Mouse (Mus musculus) liver, embryonic 13.5 days (tissue): ENCODE data around the gene Drosha. TPM values are rescaled to one million over a fixed set of nuclear protein-coding genes. Genes with fewer than 3 reads are reported as not detected.
A peak's percentile ranks its signal among the peaks of the same experiment; 100 is the strongest.
"Not testable (repeated sequence)": the region's sequence is repeated elsewhere in the genome, so short reads cannot be mapped to it uniquely, and the experiment has no call there.

Experiments used
- ATAC-seq: fragments of 200-750 bp; cut with Nextera tagmentation; 2 replicates; pipeline ENCODE4 v1.8.0; 2017; ENCODE audit warnings: low read depth, mild to moderate bottlenecking, moderate number of reproducible peaks, moderate library complexity
- DNase-seq: peaks from one replicate; pipeline ENCODE4 v3.0.0; 2022
- H3K27ac ChIP-seq: fragments of 300-500 bp; sonication (generic); 2 replicates; pipeline ENCODE4 v1.5.1; 2015; ENCODE audit warnings: moderate library complexity, mild to moderate bottlenecking, inconsistent platforms
- H3K27me3 ChIP-seq: fragments of 300-500 bp; sonication (generic); 2 replicates; pipeline ENCODE4 v1.6.1; 2015; ENCODE audit warnings: mild to moderate bottlenecking, inconsistent platforms
- H3K36me3 ChIP-seq: fragments of 300-500 bp; sonication (generic); 2 replicates; pipeline ENCODE4 v1.6.1; 2015; ENCODE audit warnings: mild to moderate bottlenecking, inconsistent platforms
- H3K4me1 ChIP-seq: fragments of 300-500 bp; sonication (generic); replicated peaks from 2 replicates; pipeline ENCODE4 v1.6.1; 2015; ENCODE audit warnings: inconsistent platforms
- H3K4me2 ChIP-seq: fragments of 300-500 bp; sonication (generic); 2 replicates; pipeline ENCODE4 v1.6.1; 2015; ENCODE audit warnings: inconsistent platforms, mild to moderate bottlenecking, moderate library complexity
- H3K4me3 ChIP-seq: fragments of 300-500 bp; sonication (generic); replicated peaks from 2 replicates; pipeline ENCODE4 v1.5.1; 2015; ENCODE audit warnings: mild to moderate bottlenecking, inconsistent platforms
- H3K9ac ChIP-seq: fragments of 300-500 bp; sonication (generic); 2 replicates; pipeline ENCODE4 v1.6.1; 2015; ENCODE audit warnings: mild to moderate bottlenecking, inconsistent platforms
- H3K9me3 ChIP-seq: fragments of 300-500 bp; sonication (generic); replicated peaks from 2 replicates; pipeline ENCODE4 v1.6.1; 2016; ENCODE audit warnings: inconsistent platforms
- WGBS: fragments of 180-500 bp; shearing (Covaris S2); methylation state at CpG from one replicate; pipeline ENCODE4 v1.1.7; 2015; ENCODE audit not compliant: insufficient replicate concordance; 5-methylcytosine and 5-hydroxymethylcytosine counted together
- polyA plus RNA-seq: library from polyadenylated mRNA; unstranded; fragments of >200 nt; fragmentation: Nextera tagmentation; extraction: Ambion mirVana; gene quantifications from 2 replicates; pipeline ENCODE4 v1.2.1, GENCODE M21; 2015

The Drosha gene
- polyA plus RNA-seq, 1 experiment from 2014 or later, result 14.3 TPM

DNA sequence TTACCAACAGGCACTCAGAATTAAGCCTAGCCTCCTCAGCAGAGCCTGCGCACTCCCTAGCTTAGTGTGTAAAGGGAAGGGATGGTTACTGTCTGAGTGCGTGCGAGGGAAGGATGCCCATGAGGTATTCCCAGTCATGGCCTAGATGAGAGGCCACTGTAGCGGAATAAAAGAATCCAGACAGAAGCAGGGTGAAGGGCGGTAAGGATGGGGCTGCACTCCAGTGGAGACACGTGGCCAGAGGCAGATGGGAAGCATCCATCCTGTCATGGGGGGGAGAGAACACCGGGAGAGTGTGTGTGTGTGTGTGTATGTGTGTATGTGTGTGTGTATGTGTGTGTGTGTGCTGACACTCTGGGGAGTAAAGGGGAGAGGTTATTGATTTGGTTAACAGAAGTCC, 86.5 kb downstream of the Drosha start:
- no peaks in the 10 kb centered on the region for H3K9me3 ChIP-seq
- DNase-seq (no peak), ATAC-seq (no peak)
- peaks cover 51% of the 10 kb centered on the region for H3K36me3 ChIP-seq
- no peak overlapping the region for H3K4me3 ChIP-seq
- H3K4me1 ChIP-seq, result peaks cover 12% of the 10 kb centered on the region
- H3K9ac ChIP-seq, result no peak overlapping the region
- no peak overlapping the region for H3K4me2 ChIP-seq
- no peak overlapping the region for H3K27ac ChIP-seq
- no peaks in the 10 kb centered on the region for H3K27me3 ChIP-seq
- WGBS, result 86% methylated on average over 7 of the region's 7 CpGs

DNA sequence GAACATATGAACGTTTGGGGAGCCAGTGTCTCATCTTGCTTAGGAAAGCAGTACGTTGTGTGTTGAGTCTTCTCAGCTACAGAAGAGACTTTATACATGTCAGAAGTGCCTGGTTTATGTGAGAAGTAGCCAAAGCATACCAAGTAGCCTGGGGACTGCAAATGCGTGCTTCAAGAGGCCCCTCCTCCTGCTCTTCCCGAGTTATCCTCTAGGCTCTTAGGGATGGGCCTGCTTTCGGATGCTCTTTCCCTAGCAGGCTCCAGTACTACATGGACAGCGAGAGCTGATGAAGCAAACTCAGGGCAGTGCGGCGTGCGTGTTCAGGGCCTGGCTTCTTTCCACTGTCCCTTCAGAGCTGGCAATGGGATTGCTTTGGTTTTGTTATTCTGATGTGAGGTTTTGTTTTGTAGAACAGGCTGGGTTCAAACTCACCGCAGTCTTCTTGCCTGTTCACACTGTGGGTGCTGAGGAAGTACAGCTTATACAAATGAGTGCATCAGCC, 91.8 kb downstream of the Drosha start:
- Histone ChIP-seq H3K4me3 (no peak overlapping the region), H3K27ac (no peak overlapping the region), H3K9ac (no peak overlapping the region), H3K9me3 (no peaks in the 10 kb centered on the region), H3K27me3 (no peaks in the 10 kb centered on the region), H3K36me3 (peaks cover 67% of the 10 kb centered on the region), H3K4me2 (no peak overlapping the region), H3K4me1 (peaks cover 2% of the 10 kb centered on the region; the same call in 1 of the 2 replicates)
- DNase-seq (no peak), ATAC-seq (no peak)
- WGBS, result 82% methylated on average over 10 of the region's 10 CpGs

DNA sequence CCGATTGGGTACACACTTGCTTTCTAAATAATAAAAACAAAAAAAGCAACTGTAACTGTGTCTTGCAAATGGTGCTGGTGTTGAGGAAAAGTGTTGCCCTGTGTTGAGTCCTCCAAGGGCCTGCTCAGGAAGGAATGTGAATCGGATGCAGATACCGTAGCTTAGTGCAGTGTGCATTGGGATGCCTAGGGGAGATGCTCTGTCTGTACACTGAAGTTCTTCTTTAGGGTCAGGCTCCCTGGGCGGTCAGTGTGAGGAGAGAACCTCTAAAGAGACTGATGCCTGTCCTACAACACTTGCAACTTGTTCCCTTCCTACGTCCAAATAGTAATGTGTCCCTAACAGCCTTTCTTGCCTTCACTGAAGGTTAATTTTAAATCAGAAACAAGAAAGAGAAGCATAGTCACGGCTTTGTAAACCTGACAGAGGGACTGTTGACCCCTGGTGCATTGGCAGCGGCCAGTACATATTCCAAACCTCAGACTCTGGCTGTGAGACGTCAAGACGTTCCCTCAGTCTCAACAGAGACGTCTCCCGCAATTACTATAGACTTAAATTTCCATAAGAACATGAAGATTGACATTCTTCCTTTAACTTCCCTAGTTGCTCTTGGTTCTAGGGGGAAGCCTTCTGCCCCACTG, 94.8 kb downstream of the Drosha start:
- not testable (repeated sequence) for H3K27ac ChIP-seq, H3K27me3 ChIP-seq, DNase-seq, ATAC-seq, H3K9me3 ChIP-seq, H3K9ac ChIP-seq, H3K4me1 ChIP-seq, H3K4me2 ChIP-seq, H3K4me3 ChIP-seq
- H3K36me3 ChIP-seq, result peaks cover 66% of the 10 kb centered on the region
- 86% methylated on average over 11 of the region's 11 CpGs for WGBS

- ATAC-seq (no peak), DNase-seq (no peak)
- Histone ChIP-seq H3K36me3 (peaks cover 69% of the 10 kb centered on the region), H3K4me3 (no peak overlapping the region), H3K9ac (no peak overlapping the region), H3K9me3 (no peaks in the 10 kb centered on the region), H3K4me1 (no peaks in the 10 kb centered on the region), H3K4me2 (no peak overlapping the region), H3K27me3 (no peaks in the 10 kb centered on the region), H3K27ac (no peak overlapping the region)
- WGBS, result 83% methylated on average over 24 of the region's 24 CpGs
Measured at GRCm38 (mm10) chr15:12919967-12920870, 95.6 kb downstream of the Drosha start.

GRCm38 (mm10) chr15:12921901-12922300, 97.3 kb downstream of the Drosha start:
- no peak overlapping the region for H3K4me2 ChIP-seq
- no peaks in the 10 kb centered on the region for H3K4me1 ChIP-seq
- H3K9ac ChIP-seq, result no peak overlapping the region
- DNase-seq (no peak), ATAC-seq (no peak)
- H3K9me3 ChIP-seq, result no peaks in the 10 kb centered on the region
- WGBS, result 80% methylated on average over 6 of the region's 6 CpGs
- H3K27ac ChIP-seq, result no peak overlapping the region
- H3K4me3 ChIP-seq, result no peak overlapping the region
- H3K36me3 ChIP-seq, result peaks cover 70% of the 10 kb centered on the region
- H3K27me3 ChIP-seq, result no peaks in the 10 kb centered on the region

DNA sequence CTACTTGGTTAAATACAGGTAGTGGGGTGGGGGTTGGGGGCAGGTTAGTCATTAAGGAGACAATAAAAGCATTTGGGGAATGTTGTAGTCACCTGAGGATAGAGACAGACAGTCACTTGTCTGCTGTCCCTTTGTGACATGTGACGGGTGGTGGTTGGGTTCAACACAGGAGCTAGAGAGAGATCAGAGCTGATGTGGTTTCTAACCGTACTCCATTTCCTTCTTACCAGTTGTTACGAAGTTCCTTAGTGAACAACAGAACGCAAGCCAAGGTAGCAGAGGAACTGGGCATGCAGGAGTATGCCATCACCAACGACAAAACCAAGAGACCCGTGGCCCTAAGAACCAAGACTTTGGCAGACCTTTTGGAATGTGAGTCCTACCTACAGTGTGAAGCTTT, 99.2 kb downstream of the Drosha start:
- Histone ChIP-seq H3K9ac (no peak overlapping the region), H3K4me2 (no peak overlapping the region), H3K27me3 (no peaks in the 10 kb centered on the region), H3K9me3 (no peaks in the 10 kb centered on the region), H3K4me3 (no peak overlapping the region), H3K4me1 (no peaks in the 10 kb centered on the region), H3K36me3 (peaks cover 67% of the 10 kb centered on the region), H3K27ac (no peak overlapping the region)
- ATAC-seq (no peak), DNase-seq (no peak)
- 68% methylated on average over 6 of the region's 6 CpGs for WGBS

DNA sequence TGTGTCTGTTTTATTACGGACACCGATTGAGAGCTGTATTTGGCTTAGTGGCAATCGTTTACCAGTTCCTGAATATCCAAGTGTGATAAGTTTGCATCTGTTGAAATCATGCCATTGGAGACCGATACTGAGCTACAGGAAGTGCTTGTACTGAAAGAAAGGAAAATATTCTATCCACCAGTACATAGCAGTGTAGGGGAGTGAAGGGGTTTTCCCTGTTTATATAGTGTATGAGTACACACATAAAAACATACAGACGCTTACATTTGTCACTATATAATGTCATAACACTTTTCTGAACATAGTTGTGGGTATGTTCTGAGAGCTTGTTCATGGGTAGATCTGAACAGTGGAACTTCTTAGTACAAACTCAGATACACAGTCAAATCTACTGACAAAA, 106.9 kb downstream of the Drosha start:
- Histone ChIP-seq H3K27ac (no peak overlapping the region), H3K27me3 (no peaks in the 10 kb centered on the region), H3K36me3 (peaks cover 56% of the 10 kb centered on the region), H3K9ac (no peak overlapping the region), H3K4me3 (no peak overlapping the region), H3K4me1 (peaks cover 9% of the 10 kb centered on the region), H3K4me2 (no peak overlapping the region), H3K9me3 (no peaks in the 10 kb centered on the region)
- DNase-seq, result no peak
- 86% methylated on average over 5 of the region's 5 CpGs for WGBS
- no peak for ATAC-seq

DNA sequence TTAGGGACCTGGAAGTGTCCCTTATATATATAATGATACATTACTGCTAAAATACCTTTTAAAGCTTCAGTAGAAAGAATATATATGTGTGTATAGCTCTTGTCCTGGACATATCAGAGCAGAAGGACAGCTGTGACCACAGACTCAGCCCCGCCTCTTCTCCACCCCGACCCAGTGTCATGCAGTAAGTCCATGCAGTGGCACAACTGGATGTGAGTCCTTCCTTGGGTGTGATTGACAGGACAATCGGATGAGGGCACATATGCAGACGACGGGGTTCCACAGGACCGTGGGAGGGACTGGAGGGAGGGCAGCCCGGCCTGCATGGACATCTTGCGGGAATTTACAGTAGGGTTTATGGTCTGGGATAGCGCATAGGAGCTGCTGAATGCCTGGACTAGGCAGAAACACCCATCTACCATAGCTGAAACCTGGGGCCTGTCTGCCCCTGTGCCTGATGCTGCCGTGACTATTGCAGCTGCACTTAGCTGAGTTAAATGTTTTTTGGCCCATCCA, 111.7 kb downstream of the Drosha start:
- no peaks in the 10 kb centered on the region for H3K27me3 ChIP-seq
- H3K9ac ChIP-seq, result no peak overlapping the region
- ATAC-seq (no peak), DNase-seq (no peak)
- H3K4me1 ChIP-seq, result peaks cover 50% of the 10 kb centered on the region
- 81% methylated on average over 10 of the region's 10 CpGs for WGBS
- H3K4me3 ChIP-seq, result no peak overlapping the region
- peak overlapping the region; percentile 56 for H3K4me2 ChIP-seq
- peaks cover 15% of the 10 kb centered on the region for H3K36me3 ChIP-seq
- H3K27ac ChIP-seq, result peak overlapping the region; percentile 83
- no peaks in the 10 kb centered on the region for H3K9me3 ChIP-seq

- H3K9me3 ChIP-seq, H3K9ac ChIP-seq, H3K27me3 ChIP-seq: not testable (repeated sequence)
- DNase-seq (peak; percentile 71), ATAC-seq (peak; percentile 97)
- Histone ChIP-seq H3K4me2 (peak overlapping the region; percentile 56), H3K36me3 (peaks cover 13% of the 10 kb centered on the region), H3K27ac (peak overlapping the region; percentile 83), H3K4me1 (peaks cover 50% of the 10 kb centered on the region), H3K4me3 (peak overlapping the region; percentile 28; the same call in 1 of the 2 replicates)
- WGBS, result 23% methylated on average over 3 of the region's 3 CpGs
Measured at GRCm38 (mm10) chr15:12937326-12937725, 112.7 kb downstream of the Drosha start.

- H3K27me3 ChIP-seq, result no peaks in the 10 kb centered on the region
- H3K4me3 ChIP-seq, result no peak overlapping the region
- H3K9ac ChIP-seq, result no peak overlapping the region
- ATAC-seq (no peak), DNase-seq (no peak)
- WGBS, result 83% methylated on average over 9 of the region's 9 CpGs
- no peak overlapping the region for H3K4me2 ChIP-seq
- no peaks in the 10 kb centered on the region for H3K9me3 ChIP-seq
- H3K27ac ChIP-seq, result no peak overlapping the region
- H3K4me1 ChIP-seq, result peaks cover 44% of the 10 kb centered on the region
- H3K36me3 ChIP-seq, result no peaks in the 10 kb centered on the region
Measured at GRCm38 (mm10) chr15:12941106-12941505, 116.5 kb downstream of the Drosha start.

- WGBS, result 59% methylated on average over 14 of the region's 14 CpGs
- Histone ChIP-seq H3K4me2 (no peak overlapping the region), H3K27ac (no peak overlapping the region), H3K9me3 (no peaks in the 10 kb centered on the region), H3K27me3 (no peaks in the 10 kb centered on the region), H3K4me3 (no peak overlapping the region), H3K4me1 (peaks cover 38% of the 10 kb centered on the region), H3K9ac (no peak overlapping the region), H3K36me3 (no peaks in the 10 kb centered on the region)
- ATAC-seq (no peak), DNase-seq (no peak)
Measured at GRCm38 (mm10) chr15:12941651-12942180, 117.1 kb downstream of the Drosha start.
